15 mouse cellular contexts compared by ENCODE assay signal in genomic region chr12:12715956-12716669, GRCm38 (mm10).
DNase-seq lines count a peak whose midpoint lies in the region; ATAC-seq and TF ChIP-seq lines count a peak whose summit lies in the region.
"Had no signal": no experiment of that assay in that cellular context is flagged by ENCODE, and none has a peak within 500 bp of the region (broad histone marks: within the 10 kb centered on the region; RNA-seq: fewer than 3 reads in every experiment).

No protein-coding gene starts in this region.

- WGBS in hindbrain, embryonic 15.5 days = 74% methylated on average over 7 of the region's 7 CpGs
- 87% methylated on average over 7 of the region's 7 CpGs for WGBS in hindbrain, embryonic 12.5 days
- 74% methylated on average over 7 of the region's 7 CpGs for WGBS in embryonic facial prominence, embryonic 15.5 days

- no peak overlapping the region for H3K27ac ChIP-seq in hindbrain, embryonic 15.5 days (replicated peaks)
- no peak overlapping the region for H3K27ac ChIP-seq in hindbrain, embryonic 12.5 days
- H3K27ac ChIP-seq in embryonic facial prominence, embryonic 15.5 days (replicated peaks) = 0 out of 2 replicates have a peak overlapping the region, but pooled peaks have one; percentile 17
- H3K27ac ChIP-seq in layer of hippocampus, adult 2 months = peak overlapping the region; percentile 72

- peak; percentile 49 to 64 for DNase-seq in layer of hippocampus, adult 2 months (ENCODE audit: low spot score in 2 of 2)
- peak; percentile 51 for DNase-seq in retina, embryonic 14.5 days (ENCODE audit: low spot score)
- DNase-seq in thymus, postnatal 36 days = no peak
- DNase-seq in ovary, postnatal 36 days (ENCODE audit: low spot score) = no peak
- no peak for DNase-seq in kidney, adult 9 months
- DNase-seq: adrenal gland, postnatal 36 days; kidney, postnatal 4 days; lung, postnatal 4 days; thymus, postnatal 4 days had no signal

- no peaks in the 10 kb centered on the region for H3K27me3 ChIP-seq in hindbrain, embryonic 15.5 days
- H3K27me3 ChIP-seq in hindbrain, embryonic 12.5 days = no peaks in the 10 kb centered on the region
- peaks cover 3% of the 10 kb centered on the region; the same call in 1 of the 2 replicates for H3K27me3 ChIP-seq in embryonic facial prominence, embryonic 15.5 days

- ATAC-seq in hindbrain, embryonic 15.5 days (ENCODE audit: low FRiP score, low read depth) = peak; percentile 63; the same call in 1 of the 2 replicates
- ATAC-seq in hindbrain, embryonic 12.5 days (ENCODE audit: low FRiP score) = no peak
- ATAC-seq in embryonic facial prominence, embryonic 15.5 days (ENCODE audit: insufficient number of reproducible peaks, low FRiP score, low TSS enrichment, low read depth) = no peak
- ATAC-seq: midbrain, embryonic 16.5 days had no signal

- H3K9me3 ChIP-seq in hindbrain, embryonic 15.5 days = no peaks in the 10 kb centered on the region
- no peaks in the 10 kb centered on the region for H3K9me3 ChIP-seq in hindbrain, embryonic 12.5 days (replicated peaks)
- no peaks in the 10 kb centered on the region for H3K9me3 ChIP-seq in embryonic facial prominence, embryonic 15.5 days (replicated peaks)

- no peaks in the 10 kb centered on the region for H3K36me3 ChIP-seq in hindbrain, embryonic 15.5 days
- H3K36me3 ChIP-seq in hindbrain, embryonic 12.5 days = no peaks in the 10 kb centered on the region
- H3K36me3 ChIP-seq in embryonic facial prominence, embryonic 15.5 days = no peaks in the 10 kb centered on the region

- H3K4me1 ChIP-seq in hindbrain, embryonic 15.5 days (replicated peaks) = 0 out of 2 replicates have a peak, but pooled peaks cover 5% of the 10 kb centered on the region
- 0 out of 2 replicates have a peak, but pooled peaks cover 6% of the 10 kb centered on the region for H3K4me1 ChIP-seq in hindbrain, embryonic 12.5 days
- H3K4me1 ChIP-seq in embryonic facial prominence, embryonic 15.5 days = peaks cover 12% of the 10 kb centered on the region

- H3K4me3 ChIP-seq in hindbrain, embryonic 15.5 days = no peak overlapping the region
- no peak overlapping the region for H3K4me3 ChIP-seq in hindbrain, embryonic 12.5 days
- H3K4me3 ChIP-seq in embryonic facial prominence, embryonic 15.5 days (replicated peaks) = no peak overlapping the region
- H3K4me3 ChIP-seq in layer of hippocampus, adult 2 months = no peak overlapping the region

- H3K4me2 ChIP-seq in hindbrain, embryonic 15.5 days = no peak overlapping the region
- no peak overlapping the region for H3K4me2 ChIP-seq in hindbrain, embryonic 12.5 days (replicated peaks)
- no peak overlapping the region for H3K4me2 ChIP-seq in embryonic facial prominence, embryonic 15.5 days (replicated peaks)
- H3K4me2 ChIP-seq: heart, embryonic 11.5 days; liver, embryonic 11.5 days had no signal

- H3K9ac ChIP-seq in hindbrain, embryonic 15.5 days = no peak overlapping the region
- H3K9ac ChIP-seq in hindbrain, embryonic 12.5 days = no peak overlapping the region
- H3K9ac ChIP-seq in embryonic facial prominence, embryonic 15.5 days = no peak overlapping the region

- TF ChIP-seq CTCF in layer of hippocampus, adult 2 months (conservative IDR thresholded peaks at IDR 0.05) = no peak

Comparison
In these comparisons a context has a peak if more than half of its experiments do, and no peak if none do; other contexts are left out.
1. H3K27ac ChIP-seq: peak in embryonic facial prominence, embryonic 15.5 days (single experiment) and layer of hippocampus, adult 2 months (single experiment); none in hindbrain, embryonic 15.5 days (single experiment) and hindbrain, embryonic 12.5 days (single experiment).
2. DNase-seq: peak in layer of hippocampus, adult 2 months (2 of 2) and retina, embryonic 14.5 days (single experiment); none in thymus, postnatal 36 days (0 of 2), ovary, postnatal 36 days (single experiment) and kidney, adult 9 months (single experiment).